Mouse (Mus musculus): ENCODE data around the gene Git1. TPM values are rescaled to one million over a fixed set of nuclear protein-coding genes. Genes with fewer than 3 reads are reported as not detected.

The Git1 gene
- polyA plus RNA-seq (2012; rRNA removed), result 6.0 and 6.9 TPM in 2 replicates

DNA sequence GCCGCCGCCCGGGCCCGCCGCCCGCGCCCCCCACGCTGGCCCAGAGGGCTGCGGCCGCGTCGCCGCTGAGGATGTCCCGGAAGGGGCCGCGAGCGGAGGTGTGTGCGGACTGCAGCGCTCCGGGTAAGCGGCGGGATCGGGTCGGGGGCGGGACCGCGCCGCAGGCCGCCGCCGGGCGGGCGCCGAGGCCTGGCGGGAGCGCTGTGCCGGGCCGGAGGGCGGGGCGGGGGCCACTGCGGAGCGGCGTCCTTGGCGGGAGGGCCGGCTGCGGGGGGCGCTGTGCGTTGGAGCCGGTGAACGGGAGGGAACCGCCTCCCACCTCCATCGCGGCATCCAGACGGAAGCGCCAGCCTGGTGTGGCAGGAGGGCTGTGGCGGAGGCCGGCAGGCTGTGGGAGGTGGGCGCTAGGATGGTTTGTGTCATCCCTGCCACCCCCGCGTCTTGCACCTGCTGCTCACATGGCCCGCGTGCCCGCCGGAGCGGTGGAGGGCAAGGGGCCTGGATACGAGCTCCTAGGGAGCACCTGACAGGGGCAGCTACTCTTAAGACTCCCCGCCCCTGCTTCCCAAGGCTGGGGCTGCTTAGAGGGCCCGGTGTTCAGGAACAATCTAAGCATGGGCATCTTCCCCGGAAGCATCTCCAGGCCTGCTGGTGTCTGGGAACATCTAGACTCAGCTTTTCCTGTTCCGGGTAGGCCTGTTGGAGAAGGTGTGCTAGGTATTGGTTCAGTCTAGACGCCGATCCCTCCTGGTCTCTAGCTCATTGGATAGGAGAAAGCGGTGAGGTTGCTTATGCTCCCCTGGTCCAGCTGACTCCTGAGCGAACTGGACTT lies at the start of gene Git1:
Gene Git1 (plus strand): TSS at position 51 of the 832 bp plus-strand sequence.

DNA sequence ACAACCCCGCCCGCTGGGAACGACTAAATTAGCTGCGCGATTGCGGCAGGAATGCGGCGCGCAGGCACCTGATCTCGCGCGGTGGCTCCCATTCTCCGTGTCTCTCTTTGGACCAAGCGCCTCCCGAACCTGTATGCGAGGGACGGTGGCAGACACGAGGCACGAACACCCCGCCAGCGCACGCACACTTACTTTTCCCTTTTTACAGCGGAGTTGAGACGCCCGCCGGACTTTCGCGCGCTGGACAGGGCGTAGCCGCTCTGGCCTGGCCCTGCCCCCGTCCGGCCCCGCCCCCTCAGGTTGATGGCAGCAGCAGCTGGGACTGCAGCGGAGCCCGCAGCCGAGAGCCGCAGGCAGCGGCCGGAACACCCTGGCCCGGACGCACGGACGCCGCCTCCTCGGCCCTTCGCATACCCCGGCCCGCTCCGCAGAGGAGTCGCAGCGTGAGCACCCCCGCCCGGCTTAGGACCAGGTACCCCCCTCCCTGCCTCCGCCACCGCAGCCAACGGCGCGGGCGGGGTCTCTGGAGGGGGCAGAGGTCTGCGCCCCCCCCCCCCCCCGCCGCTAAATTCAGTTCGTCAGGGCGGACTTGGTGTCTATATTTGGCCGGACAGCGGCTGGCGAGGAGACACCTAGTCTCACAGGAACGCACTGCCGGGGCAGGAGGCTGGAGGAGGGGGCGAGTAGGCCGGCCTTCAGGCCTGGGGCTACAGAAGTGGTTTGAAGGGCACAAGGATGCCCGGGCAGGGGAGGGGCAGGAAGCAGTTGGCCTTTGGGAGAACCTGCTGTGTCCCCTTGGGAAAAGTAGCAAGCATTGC lies 30.9 kb upstream of the Git1 start, which contains the start of gene Coro6:
Gene Coro6 (plus strand): TSS at position 129 of the 818 bp plus-strand sequence.

DNA sequence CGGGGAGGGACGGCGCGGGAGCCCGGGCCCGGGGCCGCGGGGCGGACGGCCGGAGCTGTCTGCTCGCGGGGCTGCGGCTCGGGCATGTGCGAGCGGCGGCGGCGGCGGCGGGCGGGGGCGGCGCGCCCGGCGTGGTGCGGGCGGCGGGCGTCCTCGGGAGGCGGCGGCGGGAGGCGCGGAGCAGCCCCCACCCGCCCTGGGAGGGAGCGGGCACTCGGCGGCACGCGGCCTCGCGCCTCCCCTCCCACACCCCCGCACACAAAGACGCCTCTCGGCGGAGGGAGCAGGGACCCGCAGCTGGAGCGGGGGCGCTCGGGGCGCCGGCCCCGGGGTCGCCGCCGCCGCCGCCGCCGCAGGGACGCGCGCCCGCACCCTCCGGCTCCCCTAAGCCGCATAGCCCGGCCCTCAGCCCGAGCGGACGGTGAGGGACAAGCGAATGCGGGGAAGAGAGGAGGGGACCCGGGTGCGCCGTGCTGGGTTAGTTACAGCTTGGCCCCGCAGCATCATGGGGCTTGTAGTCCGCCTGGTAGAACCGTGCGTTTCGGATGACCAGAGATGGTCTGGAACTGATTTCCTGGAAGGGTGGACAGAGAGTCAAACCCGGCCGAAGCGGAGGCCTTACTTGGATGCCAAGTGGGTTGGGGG lies 3.6 kb upstream of the Git1 start, which contains the start of gene Ankrd13b:
Gene Ankrd13b (minus strand): TSS at position 88 of the 645 bp plus-strand sequence.

GRCm38 (mm10) chr11:77514832-77515636 lies 21.7 kb downstream of the Git1 start, which contains the start of gene Abhd15:
TSS of gene Abhd15 (plus strand) at chr11:77515121.

GRCm38 (mm10) chr11:77515637-77516552 lies 22.5 kb downstream of the Git1 start, which contains the start of gene Trp53i13:
TSS of gene Trp53i13 (minus strand) at chr11:77515980.

GRCm38 (mm10) chr11:77519043-77519442 lies 25.7 kb downstream of the Git1 start, which contains the start of gene Gm10392:
TSS of gene Gm10392 (minus strand) at chr11:77519198.

Other genes starting within 250 kb of the Git1 start
- gene Coro6, start 31.2 kb upstream of the Git1 start, polyA plus RNA-seq (2012; rRNA removed), result 0.09 and 0.23 TPM in 2 replicates
- 3.4 and 3.6 TPM in 2 replicates for gene Ankrd13b, start 3.9 kb upstream of the Git1 start, polyA plus RNA-seq (2012; rRNA removed)
- 0.72 and 0.92 TPM in 2 replicates for gene Abhd15, start 21.6 kb downstream of the Git1 start, polyA plus RNA-seq (2012; rRNA removed)
- gene Trp53i13, start 22.4 kb downstream of the Git1 start, polyA plus RNA-seq (2012; rRNA removed), result 2.6 and 2.7 TPM in 2 replicates
- not detected in 2 replicates for gene Gm10392, start 25.6 kb downstream of the Git1 start, polyA plus RNA-seq (2012; rRNA removed)
- 3.7 and 4.5 TPM in 2 replicates for gene Taok1, start 114.3 kb downstream of the Git1 start, polyA plus RNA-seq (2012; rRNA removed)
- gene Nufip2, start 192.6 kb downstream of the Git1 start, polyA plus RNA-seq (2012; rRNA removed), result 8.2 and 10.0 TPM in 2 replicates
- gene Cryba1, start 231.7 kb downstream of the Git1 start, polyA plus RNA-seq (2012; rRNA removed), result not detected in 2 replicates